Mouse (Mus musculus) liver, embryonic 14.5 days (tissue): ENCODE measurements at regions not wholly inside any gene's neighbourhood (a gene's known extent, or its start where the extent isn't known, plus 50 kb on each side); places are given as distances from the start of the nearest gene placed in this dataset.

ENCODE experiments used
- ATAC-seq: fragments of 200-750 bp; cut with Nextera tagmentation; 2 replicates; pipeline ENCODE4 v1.8.0; 2017; ENCODE audit warnings: moderate number of reproducible peaks, mild to moderate bottlenecking, moderate library complexity; ENCODE audit not compliant: insufficient read depth
- DNase-seq, 3 experiments: peaks; one replicate each; pipeline ENCODE4 v3.0.0-alpha.2; 2012 to 2013; ENCODE audit warnings: low read depth in 3 of 3, low spot score in 3 of 3
- H3K27ac ChIP-seq: fragments of 300-500 bp; sonication (generic); 2 replicates; pipeline ENCODE4 v1.5.1; 2014; ENCODE audit warnings: moderate library complexity, mild to moderate bottlenecking, control low read depth, inconsistent platforms
- H3K27me3 ChIP-seq: fragments of 300-500 bp; sonication (generic); 2 replicates; pipeline ENCODE4 v1.6.1; 2014; ENCODE audit warnings: mild to moderate bottlenecking, low read length, moderate library complexity; ENCODE audit not compliant: control insufficient read depth, insufficient read depth
- H3K36me3 ChIP-seq: fragments of 300-500 bp; sonication (generic); replicated peaks from 2 replicates; pipeline ENCODE4 v1.6.1; 2014; ENCODE audit warnings: low read depth; ENCODE audit not compliant: control insufficient read depth, insufficient read depth
- H3K4me1 ChIP-seq, 2 experiments: fragments of 200-500 bp in 1 of 2; fragments of 300-500 bp in 1 of 2; sonication (generic) in 1 of 2; replicated peaks; 2 replicates each; pipeline ENCODE4 v1.6.1; 2012 to 2014; ENCODE audit warnings: antibody characterized with exemption in 1 of 2, inconsistent platforms in 1 of 2, low read length in 1 of 2; ENCODE audit not compliant: control insufficient read depth in 2 of 2, insufficient read depth in 2 of 2
- H3K4me2 ChIP-seq: fragments of 300-500 bp; sonication (generic); 2 replicates; pipeline ENCODE4 v1.6.1; 2014; ENCODE audit warnings: low read depth, mild to moderate bottlenecking, control low read depth, moderate library complexity
- H3K4me3 ChIP-seq, 2 experiments: fragments of 200-500 bp in 1 of 2; fragments of 300-500 bp in 1 of 2; sonication (generic) in 1 of 2; 2 replicates each; pipeline ENCODE4 v1.5.1; 2012 to 2014; ENCODE audit warnings: low read depth in 2 of 2, low read length in 2 of 2, mild to moderate bottlenecking in 2 of 2, control low read depth in 1 of 2, inconsistent platforms in 1 of 2, moderate library complexity in 1 of 2; ENCODE audit not compliant: insufficient read depth in 1 of 2
- H3K9ac ChIP-seq: fragments of 300-500 bp; sonication (generic); replicated peaks from 2 replicates; pipeline ENCODE4 v1.6.1; 2014; ENCODE audit warnings: mild to moderate bottlenecking, control low read depth, moderate library complexity
- H3K9me3 ChIP-seq: fragments of 300-500 bp; sonication (generic); 2 replicates; pipeline ENCODE4 v1.6.1; 2016; ENCODE audit warnings: low read length, mixed read lengths; ENCODE audit not compliant: control insufficient read depth
- CTCF ChIP-seq: IDR thresholded peaks from 2 replicates; pipeline ENCODE4 v1.5.1; 2016; ENCODE audit warnings: antibody characterized with exemption, low read depth, control low read depth
- EP300 ChIP-seq: IDR thresholded peaks from 2 replicates; pipeline ENCODE4 v1.6.1; 2016; ENCODE audit warnings: antibody characterized with exemption, low read depth
- WGBS: fragments of 180-500 bp; shearing (Covaris S2); extraction: QIAGEN DNeasy Blood & Tissue Kit; methylation state at CpG from one replicate; pipeline ENCODE4 v1.1.7; 2014; ENCODE audit not compliant: insufficient replicate concordance; 5-methylcytosine and 5-hydroxymethylcytosine counted together

DNA sequence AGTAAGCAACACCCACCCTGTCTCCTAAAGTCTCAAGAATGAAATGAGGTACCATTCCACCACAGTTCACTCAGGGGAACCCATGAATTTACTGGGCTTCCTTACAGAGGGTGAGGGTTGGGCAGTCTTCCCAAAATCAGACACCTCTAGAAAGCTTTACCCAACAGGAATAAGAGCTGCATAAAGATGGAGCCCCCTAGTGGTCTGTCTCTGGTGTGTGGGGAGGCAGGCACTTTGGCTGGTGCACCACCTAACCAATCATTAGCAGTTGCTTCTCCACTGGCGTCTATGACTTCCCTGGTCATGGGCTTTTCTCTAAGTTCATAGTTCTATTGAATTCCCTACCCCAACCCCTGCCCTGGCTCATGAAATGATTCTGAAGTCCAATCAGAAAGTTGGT, 351.1 kb downstream of the Adam3 start:
- no peak for ATAC-seq
- no peak overlapping the region for H3K27ac ChIP-seq

DNA sequence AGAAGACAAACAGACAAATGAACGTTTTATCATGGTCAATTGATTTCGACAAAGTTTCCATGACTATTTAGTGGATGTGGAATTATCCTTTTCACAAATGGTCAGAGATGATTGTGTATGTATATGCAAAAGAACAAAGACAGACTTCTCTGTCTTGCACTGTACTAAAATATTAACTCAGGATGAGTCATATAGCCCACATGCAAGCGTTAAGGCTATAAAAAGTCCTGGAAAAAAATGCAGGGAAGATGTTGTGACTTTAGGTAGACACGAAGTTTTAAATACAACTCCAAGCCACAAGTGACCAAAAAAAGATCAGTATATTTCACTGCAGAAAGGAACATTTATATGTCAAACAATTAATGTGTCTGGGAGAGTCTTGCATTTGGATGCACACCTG, 353.6 kb downstream of the Adam3 start:
- DNase-seq: no peak
- H3K4me2 ChIP-seq: no peak overlapping the region
- no peak for ATAC-seq
- no peak for TF ChIP-seq EP300
- no peak for TF ChIP-seq CTCF
- H3K4me1 ChIP-seq: no peaks in the 10 kb centered on the region
- H3K27me3 ChIP-seq: no peaks in the 10 kb centered on the region
- H3K4me3 ChIP-seq: no peak overlapping the region
- H3K27ac ChIP-seq: no peak overlapping the region
- no peaks in the 10 kb centered on the region for H3K36me3 ChIP-seq
- no peaks in the 10 kb centered on the region for H3K9me3 ChIP-seq
- 45% methylated on average over 4 of the region's 4 CpGs for WGBS
- H3K9ac ChIP-seq: no peak overlapping the region

More for the DNA sequence above, 351.1 kb downstream of the Adam3 start:
- H3K9me3 ChIP-seq: no peaks in the 10 kb centered on the region
- no peak overlapping the region for H3K4me2 ChIP-seq
- H3K4me3 ChIP-seq: no peak overlapping the region
- TF ChIP-seq EP300 (no peak), CTCF (peak; percentile 15; the same call in 1 of the 2 replicates)
- no peak overlapping the region for H3K9ac ChIP-seq
- H3K27me3 ChIP-seq: no peaks in the 10 kb centered on the region
- no peaks in the 10 kb centered on the region for H3K36me3 ChIP-seq
- no peaks in the 10 kb centered on the region for H3K4me1 ChIP-seq
- DNase-seq: no peak
- WGBS: 54% methylated on average over 1 of the region's 1 CpGs

DNA sequence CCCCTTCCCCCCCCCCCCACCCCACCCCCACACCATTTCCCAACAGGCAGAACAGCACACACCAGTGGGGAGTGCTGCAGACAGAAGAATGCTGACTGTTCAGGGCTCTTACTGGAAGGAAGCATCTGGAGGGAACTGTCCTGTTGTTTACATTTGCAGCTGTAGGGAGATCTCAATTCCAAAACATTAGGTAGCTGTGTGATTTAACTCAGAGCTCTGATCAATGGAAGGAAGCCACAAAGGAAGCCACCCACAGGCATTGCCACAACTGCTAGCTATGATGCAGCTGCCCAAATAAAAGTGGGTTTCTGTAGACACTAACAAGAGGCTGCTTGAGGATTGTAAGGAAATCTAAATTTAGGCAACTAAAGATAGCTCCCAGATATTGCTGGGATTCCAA, 359.7 kb downstream of the Adam3 start:
- Histone ChIP-seq H3K4me1 (no peaks in the 10 kb centered on the region), H3K27me3 (no peaks in the 10 kb centered on the region), H3K4me2 (no peak overlapping the region), H3K9ac (no peak overlapping the region), H3K36me3 (no peaks in the 10 kb centered on the region), H3K9me3 (no peaks in the 10 kb centered on the region), H3K4me3 (no peak overlapping the region), H3K27ac (no peak overlapping the region)
- TF ChIP-seq EP300: no peak
- no peak for TF ChIP-seq CTCF
- no peak for DNase-seq
- ATAC-seq: no peak

DNA sequence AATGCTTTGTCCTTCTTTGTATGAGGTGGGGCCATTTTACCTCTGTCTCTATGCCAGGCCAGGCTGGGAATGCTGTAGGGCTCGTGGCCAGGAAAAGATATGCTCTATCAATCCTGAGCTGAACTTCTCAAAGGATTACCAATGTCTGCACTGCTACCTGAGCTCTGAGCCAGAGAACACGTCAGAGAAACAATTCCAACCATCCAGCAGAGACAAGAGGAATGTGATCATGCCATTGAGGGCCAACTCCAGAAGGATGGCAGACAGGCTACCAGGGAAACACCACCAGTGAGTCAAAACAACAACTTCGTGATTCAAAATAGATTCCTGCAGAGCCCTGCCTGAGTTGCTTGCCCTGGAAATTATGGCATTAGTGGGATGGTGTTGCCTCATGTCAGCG, 361.0 kb downstream of the Adam3 start:
- ATAC-seq: no peak

DNA sequence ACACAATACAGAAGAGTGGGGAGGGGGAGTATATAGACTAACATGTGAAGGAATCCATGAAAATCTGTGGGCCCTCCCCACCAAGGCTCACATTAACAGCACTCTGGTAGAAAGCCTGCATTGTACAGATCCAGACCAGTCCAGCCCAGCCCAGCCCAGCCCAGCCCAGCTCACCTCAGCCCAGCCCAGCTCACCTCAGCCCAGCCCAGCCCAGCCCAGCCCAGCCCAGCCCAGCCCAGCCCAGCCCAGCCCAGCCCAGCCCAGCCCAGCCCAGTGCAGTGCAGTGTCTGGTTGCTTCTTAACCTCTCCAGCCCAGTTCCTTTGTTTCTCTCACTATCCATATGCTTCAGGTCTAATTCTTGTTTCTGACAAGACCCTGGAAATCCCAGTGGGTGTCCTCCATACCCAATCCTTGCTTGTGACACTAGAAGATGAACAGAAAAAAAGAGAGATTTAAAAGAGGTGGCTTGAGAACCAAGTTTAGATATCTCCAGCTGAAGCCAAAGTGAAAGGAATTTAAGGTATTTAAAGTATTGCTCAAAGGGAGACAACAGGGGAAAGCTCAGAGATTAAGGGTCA, 366.5 kb downstream of the Adam3 start:
- H3K36me3 ChIP-seq: no peaks in the 10 kb centered on the region
- no peaks in the 10 kb centered on the region for H3K4me1 ChIP-seq
- TF ChIP-seq CTCF (no peak), EP300 (no peak)
- H3K9ac ChIP-seq: no peak overlapping the region
- DNase-seq (no peak), ATAC-seq (no peak)
- no peak overlapping the region for H3K27ac ChIP-seq
- no peaks in the 10 kb centered on the region for H3K9me3 ChIP-seq
- H3K27me3 ChIP-seq: no peaks in the 10 kb centered on the region
- H3K4me3 ChIP-seq: no peak overlapping the region
- no peak overlapping the region for H3K4me2 ChIP-seq

More for the DNA sequence above, 361.0 kb downstream of the Adam3 start:
- no peak for TF ChIP-seq EP300
- TF ChIP-seq CTCF: no peak
- Histone ChIP-seq H3K4me2 (no peak overlapping the region), H3K9ac (no peak overlapping the region), H3K4me3 (no peak overlapping the region), H3K27ac (no peak overlapping the region), H3K36me3 (no peaks in the 10 kb centered on the region), H3K4me1 (no peaks in the 10 kb centered on the region), H3K9me3 (no peaks in the 10 kb centered on the region), H3K27me3 (no peaks in the 10 kb centered on the region)
- DNase-seq: no peak
- 52% methylated on average over 4 of the region's 4 CpGs for WGBS
